Mouse (Mus musculus) heart, postnatal 0 days (tissue): ENCODE measurements at regions not wholly inside any gene's neighbourhood (a gene's known extent, or its start where the extent isn't known, plus 50 kb on each side); places are given as distances from the start of the nearest gene placed in this dataset.

Experiments
- ATAC-seq: fragments of 200-750 bp; cut with Nextera tagmentation; 2 replicates; pipeline ENCODE4 v1.8.0; 2017; ENCODE audit warnings: low read depth, moderate number of reproducible peaks, moderate library complexity; ENCODE audit not compliant: insufficient read depth
- DNase-seq: peaks from one replicate; pipeline ENCODE4 v3.0.0-alpha.2; 2016; ENCODE audit warnings: low spot score
- H3K27ac ChIP-seq: fragments of 300-500 bp; sonication (generic); 2 replicates; pipeline ENCODE4 v1.5.1; 2014; ENCODE audit warnings: low read depth, mild to moderate bottlenecking
- H3K27me3 ChIP-seq: fragments of 300-500 bp; sonication (generic); 2 replicates; pipeline ENCODE4 v1.6.1; 2014; ENCODE audit warnings: low read length, mixed read lengths; ENCODE audit not compliant: control insufficient read depth, insufficient read depth
- H3K36me3 ChIP-seq: fragments of 300-500 bp; sonication (generic); replicated peaks from 2 replicates; pipeline ENCODE4 v1.6.1; 2014; ENCODE audit warnings: low read length, mixed read lengths; ENCODE audit not compliant: control insufficient read depth, insufficient read depth
- H3K4me1 ChIP-seq: fragments of 300-500 bp; sonication (generic); 2 replicates; pipeline ENCODE4 v1.6.1; 2014; ENCODE audit warnings: antibody characterized with exemption; ENCODE audit not compliant: control insufficient read depth, insufficient read depth
- H3K4me2 ChIP-seq: fragments of 300-500 bp; sonication (generic); 2 replicates; pipeline ENCODE4 v1.6.1; 2014; ENCODE audit warnings: low read depth, mild to moderate bottlenecking, low read length, moderate library complexity
- H3K4me3 ChIP-seq: fragments of 300-500 bp; sonication (generic); 2 replicates; pipeline ENCODE4 v1.5.1; 2014; ENCODE audit warnings: low read depth, low read length
- H3K9ac ChIP-seq: fragments of 300-500 bp; sonication (generic); replicated peaks from 2 replicates; pipeline ENCODE4 v1.6.1; 2014; ENCODE audit warnings: low read depth, low read length, mixed read lengths
- H3K9me3 ChIP-seq: fragments of 300-500 bp; sonication (generic); replicated peaks from 2 replicates; pipeline ENCODE4 v1.6.1; 2016; ENCODE audit warnings: low read length; ENCODE audit not compliant: control insufficient read depth
- CTCF ChIP-seq: IDR thresholded peaks from 2 replicates; pipeline ENCODE4 v1.5.1; 2016; ENCODE audit warnings: antibody characterized with exemption, control low read depth, low read depth
- EP300 ChIP-seq: IDR thresholded peaks from 2 replicates; pipeline ENCODE4 v1.6.1; 2016; ENCODE audit warnings: antibody characterized with exemption, low read depth
- WGBS: fragments of 180-500 bp; shearing (Covaris S2); extraction: QIAGEN DNeasy Blood & Tissue Kit; methylation state at CpG from one replicate; pipeline ENCODE4 v1.1.7; 2014; 5-methylcytosine and 5-hydroxymethylcytosine counted together

GRCm38 (mm10) chr13:26976024-26976423, 81.3 kb upstream of the Prl start:
- Histone ChIP-seq H3K9me3 (no peaks in the 10 kb centered on the region), H3K4me2 (no peak overlapping the region), H3K27me3 (no peaks in the 10 kb centered on the region), H3K4me1 (no peaks in the 10 kb centered on the region), H3K36me3 (no peaks in the 10 kb centered on the region), H3K9ac (no peak overlapping the region), H3K4me3 (no peak overlapping the region), H3K27ac (no peak overlapping the region)
- 90% methylated on average over 1 of the region's 1 CpGs for WGBS
- no peak for TF ChIP-seq CTCF
- TF ChIP-seq EP300: no peak
- no peak for ATAC-seq
- no peak for DNase-seq

DNA sequence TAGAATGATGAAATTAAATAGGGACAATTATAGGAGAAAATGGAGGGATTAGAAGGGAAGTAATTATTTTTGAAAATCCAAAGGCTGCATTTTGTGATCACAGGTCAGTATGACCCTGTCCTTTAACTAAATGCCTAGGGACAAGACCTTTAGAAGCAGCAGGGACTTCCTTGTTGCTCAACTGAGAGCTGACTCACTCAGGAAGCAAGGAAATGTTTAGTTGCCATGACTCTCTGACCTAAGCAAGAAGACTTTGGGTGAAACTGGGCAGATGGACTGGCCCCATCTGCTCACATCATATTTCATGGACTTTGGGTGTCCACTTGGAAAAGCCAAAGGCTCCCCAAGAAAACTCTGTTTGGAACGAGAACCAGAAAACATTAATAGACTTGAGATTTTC, 76.9 kb upstream of the Prl start:
- Histone ChIP-seq H3K4me1 (no peaks in the 10 kb centered on the region), H3K36me3 (no peaks in the 10 kb centered on the region), H3K9me3 (no peaks in the 10 kb centered on the region), H3K27ac (no peak overlapping the region), H3K4me2 (no peak overlapping the region), H3K4me3 (no peak overlapping the region), H3K27me3 (no peaks in the 10 kb centered on the region), H3K9ac (no peak overlapping the region)
- TF ChIP-seq EP300 (no peak), CTCF (no peak)
- no peak for DNase-seq
- 54% methylated on average over 1 of the region's 1 CpGs for WGBS
- no peak for ATAC-seq
